Mouse (Mus musculus) heart, embryonic 12.5 days (tissue): ENCODE results near the gene Scp2d1. TPM values are rescaled to one million over a fixed set of nuclear protein-coding genes. Genes with fewer than 3 reads are reported as not detected.

Experiments
- ATAC-seq: fragments of 200-750 bp; cut with Nextera tagmentation; 2 replicates; pipeline ENCODE4 v1.8.0; 2017; ENCODE audit warnings: moderate TSS enrichment, moderate library complexity; ENCODE audit not compliant: insufficient number of reproducible peaks, low FRiP score
- H3K27ac ChIP-seq: fragments of 300-500 bp; sonication (generic); 2 replicates; pipeline ENCODE4 v1.5.1; 2016; ENCODE audit warnings: mild to moderate bottlenecking, moderate library complexity; ENCODE audit not compliant: poor library complexity, severe bottlenecking
- H3K27me3 ChIP-seq: fragments of 300-500 bp; sonication (generic); replicated peaks from 2 replicates; pipeline ENCODE4 v1.6.1; 2016; ENCODE audit warnings: mild to moderate bottlenecking, moderate library complexity
- H3K36me3 ChIP-seq: fragments of 300-500 bp; sonication (generic); 2 replicates; pipeline ENCODE4 v1.6.1; 2016; ENCODE audit warnings: mild to moderate bottlenecking, moderate library complexity
- H3K4me1 ChIP-seq: fragments of 300-500 bp; sonication (generic); replicated peaks from 2 replicates; pipeline ENCODE4 v1.6.1; 2016; ENCODE audit warnings: mild to moderate bottlenecking
- H3K4me2 ChIP-seq: fragments of 300-500 bp; sonication (generic); 2 replicates; pipeline ENCODE4 v1.6.1; 2016; ENCODE audit warnings: mild to moderate bottlenecking, moderate library complexity
- H3K4me3 ChIP-seq: fragments of 300-500 bp; sonication (generic); 2 replicates; pipeline ENCODE4 v1.5.1; 2016; ENCODE audit warnings: mild to moderate bottlenecking
- H3K9ac ChIP-seq: fragments of 300-500 bp; sonication (generic); 2 replicates; pipeline ENCODE4 v1.6.1; 2016; ENCODE audit warnings: mild to moderate bottlenecking, moderate library complexity
- H3K9me3 ChIP-seq: fragments of 300-500 bp; sonication (generic); replicated peaks from 2 replicates; pipeline ENCODE4 v1.6.1; 2016; ENCODE audit warnings: mild to moderate bottlenecking, moderate library complexity
- WGBS: fragments of 180-500 bp; shearing (Covaris S2); methylation state at CpG from one replicate; pipeline ENCODE4 v1.1.7; 2016; 5-methylcytosine and 5-hydroxymethylcytosine counted together
- polyA plus RNA-seq: library from polyadenylated mRNA; unstranded; fragments of >200 nt; fragmentation: Nextera tagmentation; extraction: Ambion mirVana; gene quantifications from 2 replicates; pipeline ENCODE4 v1.2.1, GENCODE M21; 2016

Gene Scp2d1
- polyA plus RNA-seq, 1 experiment from 2014 or later = not detected

DNA sequence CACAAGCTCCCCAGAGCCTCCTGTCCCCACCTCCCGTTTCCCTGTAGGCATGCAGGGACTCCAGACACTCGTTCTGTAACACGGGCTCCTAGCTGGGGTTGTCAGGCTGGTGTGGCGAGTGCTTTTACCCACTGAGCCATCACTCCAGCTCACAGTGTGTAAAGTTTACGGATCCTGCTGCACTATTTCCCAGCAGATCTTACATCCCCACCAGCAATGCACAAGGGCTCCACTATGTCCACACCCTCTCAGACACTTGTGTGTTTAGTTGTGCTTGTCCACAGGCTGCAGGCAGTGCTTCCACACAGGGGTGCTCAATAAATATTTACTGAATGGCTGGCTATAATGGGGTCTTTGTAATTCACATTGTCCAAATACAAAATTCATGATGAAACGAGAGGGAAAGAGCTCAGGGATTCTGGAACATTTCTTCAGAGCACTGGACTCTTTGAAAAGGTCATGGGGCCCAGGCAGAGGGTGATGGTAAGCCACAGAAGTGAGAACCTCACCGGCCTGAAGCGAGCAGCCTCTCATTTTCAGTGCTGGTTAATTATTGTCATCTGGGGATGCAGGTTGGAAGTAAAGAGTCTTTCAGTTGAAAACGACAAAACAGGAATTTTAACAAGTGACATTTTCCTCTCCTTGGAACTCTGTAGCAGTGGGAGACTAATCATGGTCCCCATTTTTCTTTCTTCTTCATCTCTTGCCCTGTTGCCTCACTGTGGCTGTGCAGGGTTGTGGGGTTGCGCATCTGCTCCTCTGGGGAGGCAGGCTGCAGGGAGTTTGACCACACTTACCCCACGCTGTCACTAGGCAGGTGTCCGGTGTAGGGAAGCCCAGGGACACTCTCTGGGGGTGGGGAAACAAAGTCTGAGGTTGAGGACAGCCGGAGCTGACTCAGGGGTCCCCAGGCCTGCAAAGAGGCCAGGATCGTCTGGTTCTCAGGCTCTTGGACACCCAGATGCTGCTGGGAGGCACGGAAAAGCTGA, 15.4 kb upstream of the Scp2d1 start:
- no peaks in the 10 kb centered on the region for H3K4me1 ChIP-seq
- H3K36me3 ChIP-seq = no peaks in the 10 kb centered on the region
- ATAC-seq = no peak
- no peak overlapping the region for H3K4me3 ChIP-seq
- no peak overlapping the region for H3K9ac ChIP-seq
- no peak overlapping the region for H3K4me2 ChIP-seq
- no peaks in the 10 kb centered on the region for H3K27me3 ChIP-seq
- H3K9me3 ChIP-seq = no peaks in the 10 kb centered on the region
- no peak overlapping the region for H3K27ac ChIP-seq
- WGBS = 69% methylated on average over 15 of the region's 15 CpGs

DNA sequence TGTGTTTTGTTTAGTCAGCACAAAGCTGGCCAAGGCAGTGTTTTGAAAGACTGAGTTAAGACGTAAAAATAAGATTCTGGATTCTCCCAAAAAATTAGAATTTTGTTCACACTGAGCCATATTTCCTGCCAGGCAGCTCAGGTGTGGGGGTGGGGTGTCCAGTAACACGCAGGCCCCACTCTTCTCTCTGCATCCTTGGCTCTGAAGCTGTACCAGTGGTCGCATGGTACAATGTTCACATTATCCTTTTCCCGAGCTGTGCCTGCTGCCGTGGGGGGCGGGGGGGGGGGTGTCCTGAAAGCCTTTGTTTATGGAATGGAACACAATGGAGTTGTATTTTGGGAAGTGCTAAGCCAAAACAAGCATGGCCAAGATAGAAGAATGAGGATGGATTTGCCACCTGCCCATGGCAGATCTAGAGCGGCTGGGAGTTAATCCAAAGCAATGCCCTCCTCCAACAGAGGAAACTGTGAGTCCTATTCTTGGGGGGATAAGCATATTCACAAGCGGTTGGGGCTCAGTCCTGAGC, 5.1 kb downstream of the Scp2d1 start:
- no peaks in the 10 kb centered on the region for H3K4me1 ChIP-seq
- no peaks in the 10 kb centered on the region for H3K9me3 ChIP-seq
- H3K9ac ChIP-seq = no peak overlapping the region
- H3K4me2 ChIP-seq = no peak overlapping the region
- no peak overlapping the region for H3K27ac ChIP-seq
- no peaks in the 10 kb centered on the region for H3K36me3 ChIP-seq
- no peak for ATAC-seq
- 76% methylated on average over 8 of the region's 8 CpGs for WGBS
- H3K27me3 ChIP-seq = no peaks in the 10 kb centered on the region
- H3K4me3 ChIP-seq = no peak overlapping the region

DNA sequence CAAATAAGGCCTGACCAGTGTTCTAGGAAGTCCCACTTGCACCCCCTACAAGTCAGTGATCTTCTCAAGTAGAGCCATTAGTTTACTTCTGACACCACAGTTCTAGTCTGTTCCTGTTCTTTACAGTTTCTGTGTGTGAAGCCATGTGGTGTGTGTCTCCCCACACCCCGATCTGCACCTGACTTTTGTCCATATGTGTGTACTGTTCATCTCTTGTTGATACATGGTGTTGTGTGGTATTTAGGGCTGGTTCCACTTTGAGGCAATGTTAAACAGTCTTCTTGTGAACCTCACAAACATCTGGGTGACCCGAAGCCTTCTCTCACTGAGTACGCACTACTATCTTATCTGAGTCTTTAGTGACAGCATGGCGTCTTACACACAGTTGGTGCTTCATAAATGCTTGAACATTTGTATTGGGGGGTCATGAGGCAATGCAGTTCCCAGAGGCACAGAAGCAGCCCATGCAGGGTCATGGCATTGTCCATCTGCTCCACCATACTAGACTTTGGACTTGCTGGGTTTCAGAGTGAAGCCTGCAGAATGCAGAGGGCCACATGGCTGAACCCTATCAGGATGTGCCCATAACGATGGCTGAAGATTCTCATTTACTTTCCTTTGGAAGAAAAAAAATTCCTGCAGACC, 13.3 kb downstream of the Scp2d1 start:
- no peak overlapping the region for H3K4me3 ChIP-seq
- no peak overlapping the region for H3K4me2 ChIP-seq
- no peak for ATAC-seq
- no peaks in the 10 kb centered on the region for H3K4me1 ChIP-seq
- 74% methylated on average over 5 of the region's 5 CpGs for WGBS
- no peaks in the 10 kb centered on the region for H3K9me3 ChIP-seq
- no peaks in the 10 kb centered on the region for H3K36me3 ChIP-seq
- no peak overlapping the region for H3K9ac ChIP-seq
- no peak overlapping the region for H3K27ac ChIP-seq
- H3K27me3 ChIP-seq = no peaks in the 10 kb centered on the region

DNA sequence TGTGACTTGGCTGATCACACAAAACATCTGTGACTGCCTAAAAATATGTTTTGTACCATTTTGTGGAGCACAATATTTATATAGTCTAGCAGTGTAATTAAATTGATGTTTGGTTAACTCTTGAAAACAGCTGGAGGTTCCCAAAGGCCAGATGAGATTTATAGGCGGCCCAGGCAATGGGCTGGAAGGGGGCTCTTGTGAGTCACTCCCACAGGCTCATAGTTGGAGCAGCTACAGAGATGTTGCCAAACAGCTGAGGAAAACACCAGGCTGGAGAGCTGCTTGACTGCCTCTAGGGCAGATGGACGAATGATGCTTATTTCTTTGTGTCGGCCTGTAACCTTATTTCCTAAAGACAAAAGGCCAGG, 13.8 kb downstream of the Scp2d1 start:
- H3K36me3 ChIP-seq = no peaks in the 10 kb centered on the region
- 76% methylated on average over 3 of the region's 3 CpGs for WGBS
- H3K27ac ChIP-seq = no peak overlapping the region
- no peaks in the 10 kb centered on the region for H3K27me3 ChIP-seq
- no peak overlapping the region for H3K4me3 ChIP-seq
- no peaks in the 10 kb centered on the region for H3K9me3 ChIP-seq
- no peaks in the 10 kb centered on the region for H3K4me1 ChIP-seq
- no peak overlapping the region for H3K4me2 ChIP-seq
- H3K9ac ChIP-seq = no peak overlapping the region
- ATAC-seq = no peak

DNA sequence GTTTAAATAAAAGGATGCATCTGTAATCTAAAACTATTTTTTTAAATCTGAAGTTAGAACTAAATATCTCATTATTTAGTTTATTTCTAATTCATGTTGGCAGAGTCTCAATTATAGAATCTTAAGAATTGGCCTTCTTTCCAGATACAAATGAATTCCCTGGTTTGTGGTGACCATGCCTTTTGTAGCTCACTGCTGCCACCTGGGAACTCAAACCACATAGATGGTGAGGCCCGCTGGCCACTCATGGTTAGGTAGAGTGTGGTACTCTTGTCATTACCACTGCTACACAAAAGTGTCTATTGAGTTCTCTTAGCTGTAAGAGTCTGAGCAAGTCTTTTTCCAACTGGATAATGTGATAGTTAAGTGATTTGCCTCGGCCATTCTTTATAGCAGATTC, 45.4 kb downstream of the Scp2d1 start:
- no peaks in the 10 kb centered on the region for H3K9me3 ChIP-seq
- H3K27me3 ChIP-seq = no peaks in the 10 kb centered on the region
- no peaks in the 10 kb centered on the region for H3K4me1 ChIP-seq
- no peak overlapping the region for H3K4me3 ChIP-seq
- H3K9ac ChIP-seq = no peak overlapping the region
- ATAC-seq = no peak
- no peaks in the 10 kb centered on the region for H3K36me3 ChIP-seq
- no peak overlapping the region for H3K4me2 ChIP-seq
- no peak overlapping the region for H3K27ac ChIP-seq
- WGBS = 71% methylated on average over 2 of the region's 2 CpGs

Other genes starting within 250 kb of the Scp2d1 start
- 54.8 and 57.1 TPM in 2 replicates for gene Smim26, start 229.6 kb upstream of the Scp2d1 start, polyA plus RNA-seq
- gene Dtd1, start 223.8 kb upstream of the Scp2d1 start, polyA plus RNA-seq = 30.5 and 31.2 TPM in 2 replicates